ENCODE assay signal across 13 mouse cellular contexts in genomic region chr17:10702781-10703180, GRCm38 (mm10).
A peak's percentile ranks its signal among the peaks of the same experiment; 100 is the strongest.
DNase-seq lines count a peak whose midpoint lies in the region; ATAC-seq and TF ChIP-seq lines count a peak whose summit lies in the region.
"Had no signal": no experiment of that assay in that cellular context is flagged by ENCODE, and none has a peak within 500 bp of the region (broad histone marks: within the 10 kb centered on the region; RNA-seq: fewer than 3 reads in every experiment).

No protein-coding gene starts in this region.

- no peak overlapping the region for H3K27ac ChIP-seq in neural tube, embryonic 15.5 days (replicated peaks)
- H3K27ac ChIP-seq in olfactory bulb, adult 2 months (ENCODE audit: insufficient read depth, low read depth, low read length), result peak overlapping the region; percentile 53; the same call in 1 of the 2 replicates
- H3K27ac ChIP-seq: embryonic facial prominence, embryonic 12.5 days; heart, adult 2 months; midbrain, embryonic 10.5 days had no signal

- no peaks in the 10 kb centered on the region for H3K9me3 ChIP-seq in neural tube, embryonic 15.5 days (replicated peaks)
- H3K9me3 ChIP-seq: embryonic facial prominence, embryonic 12.5 days; midbrain, embryonic 10.5 days had no signal

- H3K4me1 ChIP-seq in neural tube, embryonic 15.5 days, result peaks cover 6% of the 10 kb centered on the region
- peaks cover 4% of the 10 kb centered on the region for H3K4me1 ChIP-seq in olfactory bulb, adult 2 months (ENCODE audit: control insufficient read depth, insufficient read depth, low read length)
- H3K4me1 ChIP-seq: embryonic facial prominence, embryonic 12.5 days; midbrain, embryonic 10.5 days had no signal

- ATAC-seq in neural tube, embryonic 15.5 days (ENCODE audit: low FRiP score), result no peak

- TF ChIP-seq POLR2A in olfactory bulb, adult 2 months (IDR thresholded peaks at IDR 0.05; ENCODE audit: insufficient read depth, low read depth, low read length), result no peak

- DNase-seq in cerebellum, adult 8-10 months, result peak; percentile 8
- no peak for DNase-seq in cerebellum, adult 11 months
- peak; percentile 18 for DNase-seq in neural tube, embryonic 10.5 days (ENCODE audit: extremely low spot score, low spot score)
- DNase-seq in heart, postnatal 36 days, result peak; percentile 11 to 14
- no peak for DNase-seq in right cerebral cortex, postnatal 25 days
- no peak for DNase-seq in left cerebral cortex, postnatal 4 days
- DNase-seq: B cell, adult 2 months; right cerebral cortex, adult 18-20 months had no signal

- H3K4me2 ChIP-seq in neural tube, embryonic 15.5 days, result no peak overlapping the region
- H3K4me2 ChIP-seq: embryonic facial prominence, embryonic 12.5 days had no signal

- 56% methylated on average over 6 of the region's 6 CpGs for WGBS in neural tube, embryonic 15.5 days
- WGBS in olfactory bulb, adult 2 months, result 31% methylated on average over 6 of the region's 6 CpGs

- H3K4me3 ChIP-seq in neural tube, embryonic 15.5 days (replicated peaks), result no peak overlapping the region
- H3K4me3 ChIP-seq in olfactory bulb, adult 2 months (ENCODE audit: insufficient read depth, low read depth, low read length), result no peak overlapping the region
- H3K4me3 ChIP-seq: embryonic facial prominence, embryonic 12.5 days; heart, adult 2 months; midbrain, embryonic 10.5 days had no signal

- H3K27me3 ChIP-seq in neural tube, embryonic 15.5 days (replicated peaks), result no peaks in the 10 kb centered on the region
- H3K27me3 ChIP-seq: embryonic facial prominence, embryonic 12.5 days had no signal

- intact Hi-C loops in heart, postnatal 36 days (cut with DNase I), result no loop called here
- intact Hi-C loops in left cerebral cortex, postnatal 4 days (cut with DNase I), result no loop called here

- TF ChIP-seq CTCF in olfactory bulb, adult 2 months (IDR thresholded peaks at IDR 0.05; ENCODE audit: insufficient read depth, low read depth, low read length), result no peak

- H3K9ac ChIP-seq in neural tube, embryonic 15.5 days (replicated peaks), result no peak overlapping the region
- H3K9ac ChIP-seq: embryonic facial prominence, embryonic 12.5 days had no signal

- no peaks in the 10 kb centered on the region for H3K36me3 ChIP-seq in neural tube, embryonic 15.5 days
- H3K36me3 ChIP-seq: embryonic facial prominence, embryonic 12.5 days; midbrain, embryonic 10.5 days had no signal

Comparison
In these comparisons a context has a peak if more than half of its experiments do, and no peak if none do; other contexts are left out.
1. DNase-seq: peak in cerebellum, adult 8-10 months (single experiment), neural tube, embryonic 10.5 days (single experiment) and heart, postnatal 36 days (2 of 2); none in cerebellum, adult 11 months (single experiment), right cerebral cortex, postnatal 25 days (single experiment) and left cerebral cortex, postnatal 4 days (single experiment).